Mouse (Mus musculus) layer of hippocampus, adult 18-20 months (tissue): ENCODE measurements at regions not wholly inside any gene's neighbourhood (a gene's known extent, or its start where the extent isn't known, plus 50 kb on each side); places are given as distances from the start of the nearest gene placed in this dataset.
"Not testable (repeated sequence)": the region's sequence is repeated elsewhere in the genome, so short reads cannot be mapped to it uniquely, and the experiment has no call there.

ENCODE experiments used
- DNase-seq, 2 experiments: peaks; one replicate each; pipeline ENCODE4 v3.0.0; 2022; ENCODE audit warnings: low spot score in 2 of 2

DNA sequence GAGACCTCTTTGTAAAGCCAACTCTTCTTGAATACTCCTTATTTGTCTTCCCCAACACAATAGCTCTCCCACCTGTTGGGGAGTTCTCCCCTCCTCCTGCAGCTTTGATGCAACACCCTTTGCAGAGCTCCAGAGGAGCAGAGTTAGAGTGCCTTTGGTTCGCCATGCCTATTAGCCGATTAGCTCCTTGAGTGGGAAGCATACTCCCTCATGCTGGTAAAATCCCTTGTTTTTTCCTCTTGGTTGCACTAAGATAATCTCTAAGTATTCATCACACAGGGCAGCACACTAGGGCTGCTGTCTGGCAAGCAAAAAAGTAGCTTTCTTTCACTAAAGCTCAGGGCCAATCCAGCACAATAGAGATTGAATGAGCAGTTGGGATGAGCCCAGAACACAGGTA, 350.4 kb downstream of the Fut8 start:
- DNase-seq, result no peak

DNA sequence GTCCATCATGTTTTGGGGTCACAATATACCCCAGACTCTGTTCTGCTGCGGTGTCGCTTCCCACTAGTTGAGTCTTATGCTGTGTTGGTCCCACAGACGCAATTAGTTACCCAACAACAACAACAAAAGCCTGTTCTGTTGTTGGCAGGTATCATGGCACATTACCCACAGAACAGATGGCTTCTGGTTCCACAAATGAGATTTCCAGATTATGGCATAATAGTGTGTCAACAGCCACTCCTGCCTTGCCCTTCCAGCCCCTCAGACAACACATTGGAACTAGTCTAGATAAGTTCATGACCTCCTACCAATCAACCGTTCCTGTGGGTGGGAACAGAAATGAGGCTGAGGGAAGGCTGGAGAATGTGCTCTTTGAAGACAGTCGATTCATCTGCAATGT, 351.5 kb downstream of the Fut8 start:
- DNase-seq, result peak in 1 of 2 experiments; percentile 47

DNA sequence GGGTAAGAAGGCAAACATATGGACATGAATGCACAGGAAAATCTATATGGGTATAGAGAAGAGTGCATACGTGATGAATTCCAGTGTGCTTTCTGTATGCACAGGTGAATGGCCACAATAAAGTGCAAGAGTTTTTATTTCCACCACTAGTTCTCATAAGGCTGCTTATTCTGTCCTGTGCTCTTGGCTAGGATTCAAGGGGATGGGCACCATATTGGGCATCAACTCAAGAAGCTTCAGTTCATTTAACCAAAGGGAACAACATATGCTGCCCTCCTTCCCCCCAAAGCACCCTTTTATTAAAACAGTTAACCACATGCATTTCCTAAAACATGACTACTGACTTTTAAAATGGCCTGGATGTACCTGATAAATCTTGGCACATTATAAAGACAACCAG, 356.2 kb downstream of the Fut8 start:
- DNase-seq, result no peak

DNA sequence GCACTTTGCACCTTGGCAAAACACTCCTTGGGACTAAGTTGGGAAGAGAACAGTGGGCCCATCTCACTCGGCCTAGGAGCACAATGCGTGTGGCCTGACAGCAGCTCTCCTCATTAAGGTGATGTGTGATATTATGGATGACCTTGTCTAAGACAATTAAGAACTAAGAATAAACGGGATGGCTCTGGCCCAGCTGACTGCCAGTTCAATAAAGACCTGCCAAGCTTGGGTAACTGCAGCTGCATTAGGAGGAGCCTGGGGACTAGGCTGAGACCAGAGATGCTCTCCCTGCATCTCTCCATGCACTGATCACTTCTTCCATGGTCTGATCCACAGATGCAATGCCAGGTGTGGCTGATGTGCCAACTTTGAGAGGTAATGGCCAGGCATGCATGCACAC, 356.7 kb downstream of the Fut8 start:
- DNase-seq, result no peak

DNA sequence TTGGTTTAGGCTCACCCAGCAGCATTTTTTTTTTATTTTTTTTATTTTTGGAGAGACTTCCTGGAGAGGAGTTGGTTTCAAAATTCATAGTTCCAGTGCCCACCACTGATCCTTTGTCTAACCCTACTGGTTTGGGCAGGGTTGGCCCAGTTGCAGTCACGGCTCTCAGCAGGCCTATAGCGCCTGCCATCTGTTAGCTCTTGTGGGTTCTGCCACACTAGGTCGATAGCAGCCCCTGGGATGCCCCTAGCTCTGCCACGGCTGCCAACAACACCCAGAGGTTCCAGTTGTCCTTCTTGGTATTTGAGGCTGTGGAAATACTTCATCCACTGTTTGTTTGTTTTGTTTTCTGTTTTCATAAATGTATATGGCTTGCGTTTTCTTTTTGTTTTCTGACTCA, 357.9 kb downstream of the Fut8 start:
- DNase-seq, result no peak

DNA sequence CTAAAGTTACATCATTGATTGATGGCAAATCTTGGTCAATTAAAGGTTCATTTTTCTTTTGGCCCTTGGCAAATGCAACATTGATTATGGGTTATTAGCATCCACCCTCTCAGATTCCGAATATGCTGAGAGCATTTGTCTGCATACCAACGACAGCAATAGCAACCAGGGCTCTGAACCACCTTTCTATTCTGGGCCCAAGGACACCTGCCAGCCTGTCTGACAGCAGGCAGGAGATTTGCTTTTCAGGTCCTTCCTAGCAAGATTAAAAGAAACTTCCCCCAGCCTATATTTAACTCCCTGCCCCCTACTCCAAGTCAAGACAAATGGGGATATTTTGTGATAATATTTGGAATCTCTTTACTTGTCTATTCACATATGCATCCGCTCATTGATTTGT, 358.8 kb downstream of the Fut8 start:
- DNase-seq, result no peak

DNA sequence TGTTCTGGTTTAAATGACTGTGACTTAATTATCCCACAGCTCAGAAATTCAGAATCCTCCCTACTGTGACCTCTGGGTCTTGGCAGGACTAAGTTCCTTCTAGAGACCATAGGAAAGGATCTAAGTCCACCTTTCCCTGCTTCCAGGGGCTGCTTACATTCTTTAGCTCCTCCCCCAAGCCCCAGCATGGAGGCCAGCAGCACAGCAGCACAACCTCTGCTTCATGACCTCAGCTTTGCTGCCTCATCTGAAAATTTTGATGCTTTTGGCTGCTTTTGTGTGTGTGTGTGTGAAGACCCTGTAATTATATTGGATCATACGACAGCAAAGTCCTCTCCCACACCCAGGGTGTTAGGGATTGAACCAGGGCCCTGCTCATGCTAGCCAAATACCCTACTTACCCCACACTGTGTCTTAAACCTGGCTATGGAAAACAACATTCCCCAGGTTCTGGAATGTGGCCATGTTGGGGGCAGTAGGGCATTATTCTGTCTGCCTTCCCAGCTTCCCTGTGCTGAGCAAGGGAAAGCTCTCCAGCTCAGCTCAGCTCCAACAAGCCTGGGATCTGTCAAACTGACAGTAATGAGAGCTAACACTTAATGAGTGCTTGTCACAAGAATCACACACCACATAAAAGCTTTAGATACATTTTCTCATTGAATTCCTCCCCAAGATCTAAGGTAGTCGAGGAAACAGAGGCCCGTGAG, 359.9 kb downstream of the Fut8 start:
- no peak for DNase-seq

DNA sequence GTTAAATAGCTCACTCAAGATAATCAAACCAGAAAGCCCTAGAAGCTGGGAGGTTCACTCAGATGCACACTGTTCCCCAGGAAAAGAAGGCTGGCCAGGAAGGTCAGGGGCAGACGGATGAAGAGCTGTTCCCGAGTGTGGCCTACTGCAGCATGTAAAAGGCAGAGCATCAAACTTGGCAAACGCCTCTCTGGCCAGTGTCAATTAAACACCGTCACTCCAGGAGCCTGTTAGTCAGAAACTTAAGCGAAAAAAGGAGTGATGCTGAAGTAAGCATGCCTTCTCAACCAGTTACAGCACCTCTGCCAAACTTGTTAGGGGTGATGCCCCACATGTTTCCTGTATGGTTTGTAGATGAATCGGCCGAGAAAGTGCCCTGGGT, 360.4 kb downstream of the Fut8 start:
- no peak for DNase-seq

DNA sequence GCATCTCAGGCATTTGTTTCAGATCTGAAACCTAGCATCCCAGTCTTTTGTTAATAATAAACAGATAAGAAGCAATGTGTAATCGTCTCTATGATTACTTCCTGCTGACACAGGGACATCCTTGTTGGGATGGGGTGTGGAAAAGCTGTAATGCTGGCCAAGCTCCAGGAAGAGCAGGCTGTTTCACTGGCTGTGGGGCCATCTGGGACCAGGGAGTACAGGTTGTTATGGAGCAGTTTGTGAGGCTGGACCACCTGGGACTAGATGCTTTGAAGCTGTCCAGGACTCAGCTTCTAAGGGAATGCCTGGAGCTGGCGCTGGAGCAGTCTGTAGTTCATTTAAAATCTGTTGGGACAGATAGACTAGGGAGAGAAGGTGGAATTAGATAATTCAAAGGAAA, 361.5 kb downstream of the Fut8 start:
- no peak for DNase-seq

DNA sequence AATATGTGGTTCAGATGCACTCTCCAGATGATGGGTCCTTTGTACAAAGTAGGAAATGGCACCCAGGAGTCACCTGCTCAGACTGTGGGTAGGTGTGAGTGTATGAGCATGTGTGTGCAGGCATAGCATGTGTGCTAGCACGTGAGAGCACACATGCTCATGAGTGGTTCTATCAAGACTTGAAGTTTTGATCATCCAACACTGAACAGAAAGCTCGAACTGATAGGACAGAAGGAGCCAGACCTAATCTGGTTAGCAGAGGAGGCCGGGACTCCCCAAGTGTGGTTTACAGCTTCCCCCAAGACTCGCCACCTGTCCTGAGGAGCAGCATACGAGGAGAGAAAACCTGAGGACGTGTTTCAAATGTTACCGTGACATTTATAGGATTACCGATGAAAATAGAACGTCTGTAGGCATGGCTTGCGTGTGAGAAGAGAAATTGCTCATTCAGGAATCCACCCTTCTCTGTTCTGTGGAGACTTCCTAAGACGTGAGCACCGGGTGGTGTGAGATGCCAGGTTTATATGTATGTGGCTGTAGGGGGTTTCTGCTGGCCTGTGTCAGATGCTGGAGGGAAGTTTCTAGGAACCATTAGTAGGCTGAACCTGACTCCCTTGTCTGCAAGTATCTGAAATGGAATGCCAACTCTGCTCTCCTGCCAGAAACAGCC, 366.0 kb downstream of the Fut8 start:
- no peak for DNase-seq

DNA sequence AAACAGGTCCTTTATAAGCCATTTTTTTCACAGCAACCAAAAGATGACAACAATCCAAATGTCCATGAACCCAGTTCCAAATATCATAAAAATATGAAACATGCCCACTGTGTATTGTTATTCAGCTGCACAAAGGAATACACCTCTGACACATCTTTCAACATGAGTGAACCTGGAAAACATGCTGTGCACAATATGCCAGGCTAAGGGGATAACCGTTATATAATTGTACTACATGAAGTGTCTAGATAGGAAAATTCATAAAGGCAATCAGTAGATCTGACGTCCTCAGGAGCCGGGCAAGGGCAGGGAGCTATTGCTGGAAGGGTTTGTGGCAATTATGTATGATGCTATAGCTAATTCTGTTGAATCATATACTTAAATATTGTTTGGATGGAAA, 379.6 kb downstream of the Fut8 start:
- no peak for DNase-seq

DNA sequence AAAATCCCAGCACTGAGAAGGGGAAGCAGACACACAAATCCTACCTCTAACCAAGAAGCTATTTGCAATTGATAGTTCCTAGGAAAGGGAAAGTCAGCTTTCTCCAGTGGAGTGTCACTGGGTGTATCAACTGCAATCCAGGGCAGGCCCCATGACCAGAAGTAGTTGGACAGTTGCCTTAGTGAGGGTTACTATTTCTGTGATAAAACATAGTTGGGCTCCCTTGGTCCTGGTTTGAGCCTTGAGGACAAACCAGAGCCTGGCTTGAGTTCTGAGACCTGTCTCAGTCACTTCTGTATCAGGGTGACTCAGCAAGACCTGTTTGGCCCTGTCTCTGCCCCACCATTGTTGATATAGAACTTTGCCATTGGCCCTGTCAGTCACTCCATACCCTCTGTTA, 384.3 kb downstream of the Fut8 start:
- DNase-seq, result no peak

DNA sequence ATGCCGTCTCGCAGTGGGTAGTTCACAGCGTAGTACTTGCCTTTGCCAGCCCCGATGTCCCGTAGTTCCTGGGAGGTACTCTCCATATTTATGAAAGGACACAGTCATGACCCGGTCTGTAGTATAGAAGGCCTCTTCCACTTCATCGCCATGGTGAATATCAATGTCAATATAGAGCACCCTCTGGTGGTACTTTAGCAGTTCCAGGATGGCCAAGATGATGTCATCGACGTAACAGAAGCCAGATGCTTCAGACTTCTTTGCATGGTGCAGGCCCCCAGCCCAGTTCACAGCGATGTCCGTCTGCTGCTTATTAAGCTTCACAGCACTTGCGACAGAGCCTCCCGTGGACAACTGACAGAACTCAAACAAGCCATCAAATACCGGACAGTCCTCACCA, 386.4 kb downstream of the Fut8 start:
- DNase-seq, result not testable (repeated sequence)

DNA sequence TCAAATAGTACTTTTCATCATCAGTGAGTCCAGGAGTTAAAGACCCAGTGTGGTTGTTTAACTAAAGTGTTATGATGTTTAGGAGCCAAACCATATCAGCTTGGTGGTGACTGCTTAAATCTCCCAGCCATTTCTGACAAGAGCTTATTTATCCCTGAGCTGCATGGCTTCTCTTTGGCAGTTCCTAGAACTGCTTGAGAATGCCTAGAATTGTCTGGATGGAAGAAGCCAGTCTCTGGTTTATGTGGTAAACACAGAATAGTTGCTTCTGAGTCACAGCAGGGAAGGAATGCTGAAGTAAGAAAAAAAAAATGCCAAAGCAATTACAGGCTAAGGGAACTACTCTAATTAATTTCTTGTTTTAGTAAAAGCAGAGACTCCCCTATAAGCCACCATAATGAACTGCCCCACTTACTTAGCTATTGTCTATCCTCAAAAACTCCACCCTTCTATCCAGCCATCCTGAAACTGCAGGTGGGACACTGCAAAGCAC, 390.5 kb downstream of the Fut8 start:
- no peak for DNase-seq

DNA sequence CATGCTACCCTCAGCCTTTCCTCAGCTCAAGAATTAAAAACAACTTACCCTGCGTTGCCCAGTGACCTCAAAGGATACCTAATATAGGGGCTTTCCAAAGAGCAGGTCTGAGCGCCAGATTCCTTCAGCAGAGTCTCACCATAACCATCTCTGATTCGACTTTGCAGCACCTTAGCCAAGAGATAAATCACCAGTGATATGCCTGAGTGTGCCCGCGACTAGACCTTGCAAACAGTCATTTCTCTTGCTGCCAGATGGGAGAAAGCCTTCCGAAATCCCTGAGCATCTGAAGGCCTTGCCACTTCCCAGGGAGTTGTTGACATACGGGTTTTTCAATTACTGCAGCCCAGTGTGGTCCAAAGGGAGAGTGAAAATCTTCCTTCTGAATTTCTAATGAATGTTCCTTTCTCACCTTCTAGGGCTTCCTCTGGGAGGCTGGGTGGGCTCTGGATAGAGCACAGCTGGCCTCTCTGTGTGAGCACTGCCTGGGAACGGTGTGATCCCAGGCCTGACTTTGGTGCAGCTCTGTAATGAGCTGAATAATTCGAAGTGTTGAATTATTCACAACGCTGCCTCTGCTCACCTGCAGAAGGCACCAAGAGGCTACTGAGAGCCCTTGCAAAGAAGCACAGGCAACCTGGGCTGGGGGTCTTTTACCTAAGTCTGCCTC, 396.2 kb downstream of the Fut8 start:
- DNase-seq, result no peak

DNA sequence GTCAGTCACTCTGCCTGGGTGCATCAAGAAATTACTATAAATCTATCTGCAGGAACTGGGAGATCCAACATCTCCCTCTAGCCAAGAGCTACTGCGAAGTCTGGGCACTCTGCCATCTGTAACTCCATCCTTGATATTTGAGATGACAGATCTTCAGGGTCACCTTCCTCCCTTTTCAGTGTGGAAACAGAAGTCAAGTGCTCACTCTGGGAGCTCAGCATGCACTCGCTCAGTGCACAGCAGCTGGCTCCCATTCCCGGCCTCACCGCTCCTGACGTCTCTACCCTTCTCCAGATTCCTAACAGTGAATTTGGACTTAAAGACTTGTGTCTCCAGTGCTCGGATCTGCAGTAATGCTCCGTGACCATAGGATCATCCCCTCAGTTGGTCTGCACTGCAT, 400.3 kb downstream of the Fut8 start:
- DNase-seq, result peak in 1 of 2 experiments; percentile 15

DNA sequence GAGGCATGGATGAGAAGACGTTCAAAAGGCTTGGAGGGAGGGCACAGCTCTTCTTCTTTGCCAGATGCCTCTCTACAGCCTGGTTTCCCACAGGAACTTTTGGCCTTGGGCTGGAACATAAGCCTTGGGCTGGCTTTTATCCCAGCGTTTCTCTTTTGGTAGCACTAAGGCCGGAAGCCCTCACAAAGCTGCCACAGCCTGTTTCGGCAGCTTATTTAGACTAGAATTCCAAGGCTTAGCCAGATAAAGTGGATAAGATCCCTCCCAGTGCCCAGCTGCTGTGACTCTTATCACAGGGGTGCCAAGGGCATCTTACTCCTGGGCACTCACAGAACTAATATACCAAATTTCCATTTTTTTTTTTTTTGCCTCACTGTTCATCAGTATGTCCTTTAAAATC, 404.4 kb downstream of the Fut8 start:
- no peak for DNase-seq

DNA sequence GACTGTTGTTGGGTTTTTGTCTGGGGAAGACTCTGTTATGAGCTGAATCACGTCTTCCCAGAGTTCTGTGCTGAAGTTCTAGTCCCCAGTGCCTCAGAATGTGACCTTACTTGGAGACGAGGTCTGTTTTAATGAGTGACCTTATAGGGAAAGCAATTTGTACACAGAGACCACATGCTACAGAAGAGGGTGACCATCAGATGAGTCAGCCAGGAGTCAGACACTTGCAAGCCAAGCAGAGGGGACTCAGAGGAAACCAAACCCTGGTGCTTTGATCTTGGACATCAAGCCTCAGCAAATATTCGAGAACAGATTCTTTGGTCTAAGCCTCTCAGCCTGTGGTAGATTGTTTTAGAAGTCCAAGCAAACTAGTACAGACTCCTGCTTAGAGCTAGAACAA, 409.9 kb downstream of the Fut8 start:
- no peak for DNase-seq

DNA sequence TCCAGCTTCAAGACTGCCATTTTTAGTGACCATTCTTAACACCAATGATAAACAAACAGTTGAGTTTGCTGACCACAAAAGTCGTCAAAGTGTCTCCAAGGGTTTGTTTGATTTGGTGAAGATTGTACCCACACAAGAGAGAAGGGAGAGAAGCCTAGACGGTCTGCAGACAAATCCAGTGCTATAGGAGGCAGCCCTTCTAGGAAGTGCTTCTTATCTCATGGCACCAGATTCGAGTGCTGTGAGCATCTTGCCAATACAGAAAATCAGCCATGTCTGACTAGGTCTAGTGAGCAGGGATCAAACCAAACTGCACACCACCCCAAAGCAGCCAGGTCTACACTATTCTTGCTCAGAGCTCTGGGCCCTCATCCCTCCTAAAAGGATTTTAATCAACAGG, 416.4 kb downstream of the Fut8 start:
- DNase-seq, result no peak

DNA sequence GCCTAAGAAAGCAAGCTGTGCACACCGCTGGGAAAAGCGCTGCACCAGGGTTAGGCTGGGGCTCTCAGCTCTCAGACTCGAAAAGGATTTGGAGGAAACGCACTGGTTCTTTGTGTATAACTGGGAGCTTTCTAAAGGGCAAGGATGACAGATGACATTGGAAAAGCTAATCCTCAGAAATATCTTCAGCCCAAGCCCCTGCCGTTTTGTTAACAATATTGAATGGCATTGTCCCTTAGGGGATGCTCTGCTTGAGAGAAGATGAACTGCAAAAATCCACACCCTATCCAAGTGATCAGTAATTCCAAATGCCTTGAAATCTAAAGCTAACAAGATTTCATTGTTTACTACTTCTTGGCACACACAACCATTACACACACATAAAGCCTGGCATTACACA, 419.1 kb downstream of the Fut8 start:
- DNase-seq, result no peak

DNA sequence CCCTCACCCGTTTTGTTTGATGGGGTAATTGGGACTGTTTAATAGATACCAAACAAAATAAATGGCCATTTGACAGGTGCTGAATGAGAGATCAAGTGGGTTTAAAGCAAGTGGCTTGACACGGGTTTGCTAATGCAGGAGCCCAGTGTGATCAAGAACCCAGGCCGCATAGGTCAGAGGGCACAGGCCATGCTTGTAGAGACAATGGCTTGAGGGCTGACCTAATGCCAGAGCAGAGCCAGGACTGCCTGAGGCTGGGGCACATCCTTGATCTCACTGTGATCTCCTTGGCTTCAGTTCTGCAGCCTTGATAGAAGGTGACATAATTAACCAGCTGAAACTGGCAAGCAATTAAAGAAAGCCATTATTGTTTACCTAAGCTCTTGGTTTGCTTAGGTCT, 420.0 kb downstream of the Fut8 start:
- no peak for DNase-seq

DNA sequence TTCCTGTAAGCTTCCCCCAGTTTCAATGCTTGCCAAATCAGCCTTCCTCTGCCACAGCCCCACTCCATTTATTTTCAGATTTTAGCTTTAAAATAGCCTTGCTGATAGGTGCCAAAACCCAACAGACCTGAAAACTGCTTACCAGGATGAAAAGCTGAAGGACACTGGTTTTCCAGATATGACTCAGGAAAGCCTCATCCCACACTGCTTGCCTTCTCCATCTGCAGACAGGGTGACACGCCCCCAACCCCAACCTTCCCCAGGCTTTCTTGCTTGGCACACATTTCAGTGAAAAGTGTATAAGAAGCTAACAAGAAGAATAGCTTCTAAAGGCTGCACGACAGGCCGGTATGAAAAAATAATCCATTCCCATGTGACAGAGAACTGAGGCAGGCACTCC, 425.3 kb downstream of the Fut8 start:
- DNase-seq, result no peak
